Mouse (Mus musculus) spleen, adult 18-20 months (tissue): ENCODE results near the gene Emc1.

Experiments
- DNase-seq, 2 experiments: peaks; one replicate each; pipeline ENCODE4 v3.0.0; 2022; ENCODE audit warnings: mixed read lengths in 2 of 2

Gene Emc1

DNA sequence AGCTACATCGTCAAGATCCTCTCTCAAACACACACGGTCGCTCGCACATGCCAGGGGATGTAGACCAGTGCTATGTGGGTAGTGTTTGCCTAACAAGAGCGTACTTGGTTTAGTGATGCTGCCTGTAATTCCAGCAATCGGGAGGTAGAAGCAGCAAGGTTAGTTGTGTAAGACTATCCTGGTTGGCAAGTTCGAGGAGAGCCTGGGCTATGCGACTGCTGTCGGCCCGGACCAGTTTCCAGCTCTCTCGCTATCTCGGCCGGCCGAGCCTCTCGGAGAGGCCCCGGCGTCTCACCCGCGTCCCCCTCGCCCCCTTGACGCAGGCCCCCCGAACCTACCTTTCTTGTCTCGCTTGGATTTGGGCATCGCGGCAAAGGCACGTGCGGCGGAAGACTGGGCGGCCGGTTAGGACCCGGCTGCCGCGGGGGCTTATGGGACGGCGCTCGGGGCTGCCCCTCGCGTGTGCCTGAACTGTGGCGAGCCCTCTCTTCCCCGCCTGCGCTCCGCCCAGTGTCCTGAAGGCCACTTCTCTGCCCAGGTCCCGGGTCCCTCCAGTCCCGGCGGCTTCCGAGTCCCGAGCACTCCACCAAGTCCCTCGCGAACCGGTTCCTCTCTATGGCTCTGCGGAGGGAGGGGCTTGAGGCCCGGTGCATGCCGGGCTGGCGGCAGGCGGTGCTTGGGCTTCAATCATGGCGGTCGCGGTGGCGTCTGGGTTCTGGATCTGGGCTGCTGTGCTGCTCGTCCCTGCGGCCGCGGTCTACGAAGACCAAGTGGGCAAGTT, at the start of gene Emc1, which contains the start of the genes Mrto4 and Ubr4:
TSS of gene Emc1 (plus strand) at position 657 of the 781 bp plus-strand sequence.
TSS of gene Mrto4 (minus strand) at position 646 of the 781 bp plus-strand sequence.
TSS of gene Ubr4 (plus strand) at position 679 of the 781 bp plus-strand sequence.
- peak; percentile 69 to 84 for DNase-seq

DNA sequence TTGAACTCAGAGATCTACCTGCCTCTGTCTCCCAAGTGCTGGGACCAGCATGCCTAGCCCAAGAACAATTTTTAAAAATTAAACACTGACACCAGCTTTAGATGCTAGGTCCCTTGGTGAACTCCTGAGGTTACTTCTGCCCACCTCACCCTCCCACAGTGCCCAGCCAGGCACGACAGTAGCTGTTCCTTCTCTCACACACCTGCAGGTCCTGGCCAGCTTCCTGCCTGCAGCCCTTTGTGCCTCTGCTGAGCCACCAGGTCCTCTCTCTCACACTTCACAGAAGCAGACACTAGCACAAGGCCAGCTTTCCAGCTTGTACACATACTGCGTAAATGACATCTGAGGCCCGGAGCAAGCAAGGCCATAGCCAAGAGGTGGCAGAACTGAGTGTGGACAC, 46.9 kb upstream of the Emc1 start:
- DNase-seq: peak; percentile 39 to 59

DNA sequence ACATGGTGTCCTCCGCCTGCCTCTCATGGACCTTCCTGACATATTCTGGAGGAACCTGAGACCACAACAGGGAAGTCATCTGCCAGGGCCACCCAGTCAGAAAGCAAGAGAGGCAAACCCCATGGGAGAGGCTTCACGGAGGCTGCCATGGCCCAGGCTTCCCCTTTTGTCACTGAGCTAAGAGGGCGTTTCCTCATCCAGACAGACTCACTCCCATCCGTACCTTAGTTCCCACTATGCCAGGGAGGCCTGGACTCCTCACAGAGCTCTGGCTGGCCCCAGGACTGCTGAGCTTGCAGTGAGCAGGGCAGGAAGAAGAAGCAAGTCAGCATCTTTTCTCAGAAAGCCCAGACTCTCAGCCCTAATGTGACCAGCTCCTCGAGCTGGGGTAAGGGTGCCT, 44.5 kb upstream of the Emc1 start:
- DNase-seq: peak; percentile 47 to 64

DNA sequence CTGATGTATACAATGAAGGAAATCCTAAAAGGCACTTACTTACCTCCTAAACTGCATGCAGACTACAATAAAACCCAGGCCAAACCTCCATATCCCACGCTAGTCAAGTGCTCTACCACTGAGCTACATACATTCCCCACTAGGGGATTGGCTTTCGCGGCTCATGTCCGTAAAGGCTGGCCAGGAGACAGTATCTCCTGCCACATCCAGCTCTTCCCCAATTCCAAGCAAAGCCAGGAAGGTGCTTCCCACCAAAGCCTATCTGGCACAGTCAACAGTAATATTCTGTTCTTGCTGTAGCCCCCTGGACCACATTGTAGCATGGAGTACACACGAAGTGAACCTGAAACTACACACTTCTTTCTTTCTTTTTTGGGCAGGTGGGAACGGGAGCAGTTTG, 42.7 kb upstream of the Emc1 start:
- no peak for DNase-seq

DNA sequence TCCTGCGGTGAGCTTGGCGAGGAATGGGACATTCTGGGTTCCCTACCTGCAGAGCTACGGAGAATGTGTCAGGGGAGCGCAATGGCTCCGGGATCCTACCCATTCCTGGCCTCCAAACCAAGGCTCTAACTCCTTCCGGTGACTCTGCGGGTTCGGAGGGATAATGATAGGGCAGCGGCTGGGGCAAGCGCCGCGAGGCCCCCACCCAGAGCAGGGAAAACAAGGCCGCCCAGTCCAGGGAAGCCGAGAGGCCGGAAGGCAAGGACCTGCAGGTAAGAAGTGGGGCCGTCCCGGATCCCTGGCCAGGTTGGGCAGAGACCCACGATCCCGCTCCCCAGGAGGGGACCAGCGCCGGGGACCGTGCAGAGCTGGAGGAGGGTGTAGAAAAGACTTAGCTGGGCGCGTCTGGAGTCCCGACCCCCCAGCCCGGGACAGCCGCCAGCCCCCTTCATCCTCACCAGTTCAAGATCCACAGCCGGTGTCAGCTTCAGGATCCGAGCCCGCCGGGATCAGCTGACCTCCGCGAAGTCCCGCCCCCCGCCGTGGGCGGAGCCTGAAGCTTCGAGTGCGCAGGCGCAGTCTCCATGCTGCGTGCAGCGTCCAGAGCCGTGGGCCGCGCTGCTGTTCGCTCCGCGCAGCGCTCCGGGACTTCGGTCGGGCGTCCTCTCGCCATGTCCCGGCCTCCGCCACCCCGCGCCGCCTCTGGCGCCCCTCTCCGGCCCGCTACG, 42.1 kb upstream of the Emc1 start, which contains the start of the genes Pqlc2 and Akr7a5:
TSS of gene Pqlc2 (minus strand) at position 538 of the 728 bp plus-strand sequence.
TSS of gene Akr7a5 (plus strand) at position 574 of the 728 bp plus-strand sequence.
- DNase-seq: peak; percentile 95 to 100

DNA sequence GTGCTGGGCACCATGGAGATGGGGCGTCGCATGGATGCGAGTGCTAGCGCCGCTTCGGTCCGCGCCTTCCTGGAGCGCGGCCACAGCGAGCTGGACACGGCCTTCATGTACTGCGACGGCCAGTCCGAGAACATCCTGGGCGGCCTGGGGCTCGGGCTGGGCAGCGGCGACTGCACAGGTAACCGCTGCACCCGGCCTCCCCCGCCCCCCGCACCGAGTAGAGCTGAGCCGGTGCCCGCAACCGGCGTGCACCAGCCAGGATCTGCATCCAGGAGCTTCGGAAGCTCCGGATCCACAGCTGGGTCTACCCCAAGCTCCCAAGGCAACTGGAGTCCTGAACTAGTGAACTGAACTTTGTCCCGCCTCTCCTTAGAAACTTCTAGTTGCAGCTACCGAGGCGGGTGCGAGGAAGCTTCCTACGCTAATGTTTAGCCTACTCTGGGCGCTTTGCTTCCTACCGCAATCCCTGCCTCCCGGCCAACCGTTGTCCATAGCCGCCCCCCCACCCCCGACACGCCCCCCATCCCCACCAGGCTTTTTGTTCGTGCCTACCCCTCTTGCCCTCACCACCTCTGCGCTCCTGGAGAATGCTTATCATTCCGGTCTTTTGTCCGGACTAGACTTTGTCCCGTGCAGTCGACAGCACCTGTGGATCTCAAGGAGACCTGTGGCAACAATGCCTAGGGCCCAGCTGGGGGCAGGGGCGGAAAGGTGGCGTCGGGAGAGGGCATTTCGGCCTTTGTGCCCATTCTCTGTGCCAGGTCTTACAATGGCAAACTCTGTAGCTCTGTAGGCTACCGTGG, 41.3 kb upstream of the Emc1 start:
- no peak for DNase-seq

DNA sequence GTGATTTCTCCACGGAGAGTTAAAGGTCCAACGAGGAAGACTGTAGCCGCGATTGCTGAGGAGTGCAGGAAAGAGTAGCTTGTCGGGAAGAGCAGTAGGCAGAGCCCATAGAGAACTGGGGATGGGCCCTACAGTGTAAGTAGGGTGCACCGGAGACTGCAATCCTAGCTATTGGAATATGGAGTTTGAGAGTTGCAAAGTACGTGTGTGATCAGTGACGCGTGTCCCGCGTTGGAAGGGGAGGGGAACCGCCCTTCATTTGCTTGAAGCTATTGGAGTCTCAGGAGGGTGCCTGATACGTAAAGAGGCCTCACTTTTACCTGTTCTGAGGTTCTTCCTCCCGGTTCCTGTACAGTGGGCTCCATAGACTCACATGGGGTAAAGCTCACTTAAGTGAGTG, 40.7 kb upstream of the Emc1 start:
- DNase-seq: no peak

DNA sequence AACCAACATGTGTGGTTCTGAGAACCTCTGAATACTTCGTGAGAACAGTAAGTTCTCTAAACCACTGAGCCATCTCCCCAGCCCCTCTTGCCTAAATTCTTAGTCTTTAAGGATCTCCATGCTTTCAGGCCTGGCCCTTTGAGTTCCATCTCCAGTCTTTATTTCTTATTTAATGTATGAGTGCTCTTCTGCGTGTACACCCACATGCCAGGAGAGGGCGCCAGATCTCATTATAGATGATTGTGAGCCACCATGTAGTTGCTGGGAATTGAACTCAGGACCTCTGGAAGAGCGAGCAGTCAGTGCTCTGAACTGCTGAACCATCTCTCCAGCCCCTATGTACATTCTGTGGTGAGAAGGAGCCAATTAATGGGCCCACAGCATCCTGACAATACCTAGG, 39.8 kb upstream of the Emc1 start:
- peak in 1 of 2 experiments; percentile 62 for DNase-seq

DNA sequence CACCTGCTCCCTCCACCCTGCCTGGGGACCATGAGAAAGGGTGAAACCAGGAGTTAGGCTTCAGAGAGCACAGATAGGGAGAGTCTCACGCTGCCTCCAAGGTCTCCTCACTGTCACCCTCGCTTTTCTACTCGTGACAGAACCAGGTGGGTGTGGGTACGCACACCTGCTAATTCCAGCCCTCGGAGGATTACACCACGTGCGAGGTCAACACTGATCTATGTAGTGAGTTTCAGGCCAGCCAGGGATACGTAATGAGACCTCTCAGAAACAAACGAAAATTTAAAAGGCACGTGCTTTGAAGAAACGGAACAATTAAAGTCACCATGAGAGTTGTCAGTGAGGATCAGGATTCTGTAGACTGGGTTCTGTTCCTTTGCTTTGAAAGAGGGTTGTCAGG, 33.9 kb upstream of the Emc1 start:
- DNase-seq: no peak

DNA sequence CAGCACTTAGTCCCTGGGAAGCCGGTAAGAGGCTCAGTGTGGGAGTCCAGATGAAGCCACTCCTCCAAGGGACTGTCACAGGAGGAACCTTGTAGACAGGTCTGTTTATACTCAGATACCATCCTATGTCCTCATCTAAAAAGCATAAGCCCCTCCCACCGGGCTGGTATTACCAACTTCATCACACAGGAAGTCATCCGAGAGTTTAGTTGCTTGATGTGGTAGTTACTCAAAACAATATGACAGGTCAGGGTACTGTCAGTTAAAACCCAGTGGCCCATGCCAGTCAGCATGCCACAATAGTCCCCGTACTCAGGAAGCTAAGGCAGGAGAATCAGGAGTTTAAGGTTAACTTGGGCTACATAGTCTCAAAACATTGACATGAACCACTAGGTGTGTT, 32.6 kb upstream of the Emc1 start:
- DNase-seq: no peak

DNA sequence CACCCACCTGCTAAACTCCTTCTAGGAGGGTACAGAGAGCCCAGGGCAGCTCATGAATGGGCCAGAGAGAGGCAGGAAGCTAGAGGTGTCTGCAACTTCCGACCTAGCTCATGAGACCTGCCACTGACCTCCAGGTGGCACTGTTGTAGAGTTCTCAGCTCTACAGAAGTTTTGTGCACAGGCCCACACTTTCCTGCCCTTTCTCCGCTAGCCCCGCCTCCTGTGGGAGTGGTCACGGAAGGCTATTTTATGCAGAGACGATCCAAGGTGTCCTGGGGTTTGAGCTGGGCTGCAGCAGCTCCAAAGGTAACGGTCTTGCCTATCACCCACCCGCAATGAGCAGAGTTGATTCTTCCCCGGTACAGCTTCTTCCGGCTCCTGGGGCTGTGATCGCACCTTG, 21.8 kb upstream of the Emc1 start:
- peak; percentile 69 to 79 for DNase-seq

DNA sequence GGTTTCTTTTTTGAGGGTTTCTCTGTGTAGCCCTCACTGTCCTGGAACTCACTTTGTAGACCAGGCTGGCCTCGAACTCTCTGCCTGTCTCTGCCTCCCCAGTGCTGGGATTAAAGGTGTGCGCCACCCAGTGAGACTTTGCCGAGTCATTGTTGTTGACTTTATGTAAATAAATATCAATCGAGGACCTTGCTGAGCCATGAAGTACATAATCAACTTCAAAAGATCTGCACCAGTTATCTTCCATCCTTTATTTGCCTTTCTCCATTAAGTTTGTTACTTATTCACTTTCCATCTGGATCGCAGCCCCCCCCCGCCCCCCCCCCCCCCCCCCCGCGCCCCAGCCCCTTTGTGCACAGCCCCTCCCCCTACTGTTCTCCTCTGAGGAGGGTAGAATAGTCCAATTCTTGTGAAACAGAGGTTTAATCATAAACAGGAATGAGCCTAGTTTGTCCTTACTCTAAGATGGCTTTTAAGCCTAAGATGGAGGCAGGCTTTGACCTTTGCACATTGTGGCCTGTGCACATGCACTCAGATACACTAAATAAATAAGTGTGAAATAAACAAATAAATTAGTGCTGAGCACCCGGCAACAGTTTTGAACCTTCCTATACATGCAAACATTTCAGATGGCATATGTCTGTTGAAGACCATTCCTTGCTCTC, 17.6 kb upstream of the Emc1 start:
- DNase-seq: no peak

DNA sequence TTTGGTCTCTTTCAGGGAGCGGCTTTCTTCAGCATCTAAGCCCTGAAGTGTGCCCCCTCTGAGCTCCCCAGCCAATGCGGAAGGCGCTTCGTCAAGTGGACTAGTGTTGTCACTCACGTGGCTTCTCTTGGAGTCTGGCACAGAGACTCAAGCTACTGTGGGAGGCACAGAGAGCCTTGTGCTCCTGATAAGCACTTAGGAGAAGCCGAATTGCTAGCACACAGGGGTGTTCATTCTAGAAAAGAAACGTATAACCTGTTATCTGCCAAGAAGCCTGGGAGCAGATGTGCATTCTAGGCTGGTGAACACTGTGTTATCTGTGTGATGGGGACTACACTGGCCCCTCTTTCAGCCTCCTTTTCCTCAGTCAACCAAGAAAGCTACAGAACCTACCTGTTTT, 16.9 kb upstream of the Emc1 start:
- DNase-seq: no peak

DNA sequence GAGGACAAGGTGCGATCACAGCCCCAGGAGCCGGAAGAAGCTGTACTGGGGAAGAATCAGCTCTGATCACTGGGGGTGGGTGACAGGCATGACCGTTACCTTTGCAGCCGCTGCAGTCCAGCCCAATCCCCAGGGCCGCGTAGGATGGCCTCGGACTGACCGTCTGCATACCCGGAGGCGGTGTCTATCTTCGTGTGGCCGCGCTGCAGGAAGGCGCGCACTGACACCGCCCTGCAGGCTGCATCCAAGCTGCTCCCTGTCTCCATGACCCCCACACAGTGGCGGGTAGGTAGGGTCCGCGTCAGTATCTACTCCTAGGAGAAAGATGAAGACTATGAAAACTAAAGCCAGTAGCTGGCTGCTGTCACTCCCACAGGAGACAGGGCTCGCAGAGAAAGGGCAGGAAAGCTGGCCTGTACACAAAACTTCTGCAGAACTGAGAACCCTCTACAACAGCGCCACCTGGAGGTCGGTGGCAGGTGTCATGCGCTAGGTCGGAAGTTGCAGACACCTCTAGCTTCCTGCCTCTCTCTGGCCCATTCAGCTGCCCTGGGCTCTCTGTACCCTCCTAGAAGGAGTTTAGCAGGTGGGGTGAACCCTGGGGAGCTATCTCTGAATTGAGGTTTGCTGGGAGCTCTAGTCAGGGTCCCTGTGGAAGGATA, 15.4 kb upstream of the Emc1 start:
- DNase-seq: peak; percentile 55 to 81

DNA sequence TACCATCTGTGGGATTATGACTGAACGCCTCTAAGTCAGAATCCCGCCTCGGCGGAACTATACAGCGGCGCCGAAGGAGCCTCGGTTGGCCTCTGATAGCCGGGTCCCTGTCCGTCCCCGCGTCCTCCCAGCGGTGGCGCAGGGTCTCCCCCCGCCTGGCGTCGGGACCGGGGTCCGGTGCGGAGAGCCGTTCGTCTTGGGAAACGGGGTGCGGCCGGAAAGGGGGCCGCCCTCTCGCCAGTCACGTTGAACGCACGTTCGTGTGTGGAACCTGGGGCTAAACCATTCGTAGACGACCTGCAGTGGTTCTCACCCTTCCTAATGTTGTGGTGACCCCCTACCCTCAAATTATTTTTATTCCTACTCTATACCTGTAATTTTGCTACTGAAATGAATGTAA, 14.2 kb upstream of the Emc1 start:
- no peak for DNase-seq

DNA sequence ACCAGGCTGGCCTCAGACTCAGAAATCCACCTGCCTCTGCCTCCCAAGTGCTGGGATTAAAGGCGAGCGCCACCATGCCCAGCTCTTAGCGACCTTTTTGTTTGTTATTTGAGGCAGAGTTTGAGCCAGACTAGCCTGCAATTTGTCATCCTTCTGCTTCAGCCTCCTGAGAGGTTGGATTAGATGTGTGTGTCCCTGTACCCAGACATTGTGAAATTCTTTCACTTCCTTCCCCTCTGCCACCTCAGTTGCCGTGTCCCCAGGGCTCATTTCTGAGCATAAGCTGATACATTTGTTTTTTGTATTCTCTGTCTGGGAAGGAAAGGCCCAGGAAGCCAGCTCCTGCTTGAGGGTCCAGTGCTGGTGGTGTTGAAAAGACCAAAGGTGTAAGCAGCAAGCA, 11.6 kb upstream of the Emc1 start:
- DNase-seq: no peak

DNA sequence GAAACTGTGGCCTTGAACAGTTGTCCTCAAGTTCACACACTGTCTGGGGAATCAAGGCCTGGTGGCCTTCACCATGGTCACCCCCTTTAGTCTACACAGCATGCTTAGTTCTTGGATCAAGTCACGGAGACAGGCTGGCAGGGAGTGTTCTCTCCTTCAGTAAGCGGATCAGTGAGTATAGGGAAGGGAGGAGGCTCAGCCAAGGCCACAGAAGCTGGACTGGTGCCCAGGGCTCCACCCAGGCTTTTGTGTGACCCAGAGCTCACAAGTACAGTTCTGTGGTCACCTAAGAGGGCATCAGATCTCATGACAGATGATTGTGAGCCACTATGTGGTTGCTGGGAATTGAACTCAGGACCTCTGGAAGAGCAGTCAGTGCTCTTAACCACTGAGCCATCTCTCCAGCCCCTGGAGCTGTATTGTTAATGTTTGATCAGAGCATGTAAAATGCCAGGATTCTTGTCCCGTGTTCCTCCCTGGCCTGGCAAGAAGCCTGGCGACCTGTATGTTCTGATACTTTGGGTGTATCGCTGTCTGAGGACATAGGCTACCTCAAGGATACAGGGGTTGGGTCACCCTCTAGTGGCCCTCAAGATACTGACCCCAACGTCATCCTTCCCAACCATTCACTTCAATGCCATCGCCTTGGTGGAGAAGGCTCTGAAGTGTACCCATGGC, 10.7 kb upstream of the Emc1 start:
- no peak for DNase-seq

DNA sequence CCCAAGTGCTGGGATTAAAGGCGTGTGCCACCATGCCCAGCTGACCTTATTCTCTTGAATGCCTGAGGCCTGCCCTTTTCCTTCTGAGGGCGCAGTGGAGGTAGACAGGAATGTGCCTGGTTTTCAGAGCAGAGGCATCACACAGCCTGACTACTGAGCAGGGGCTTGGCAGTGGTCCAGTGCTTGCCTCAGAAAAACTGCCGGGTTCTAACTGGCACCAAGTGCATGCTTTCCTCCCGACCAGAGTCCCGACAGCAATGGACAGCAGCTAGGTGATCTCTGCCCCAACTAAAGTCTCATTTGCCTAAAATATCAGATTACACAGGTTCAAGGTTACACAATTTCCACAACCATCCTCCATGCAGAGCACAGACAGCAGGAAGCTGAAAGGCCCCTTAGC, 8.7 kb upstream of the Emc1 start:
- DNase-seq: no peak

DNA sequence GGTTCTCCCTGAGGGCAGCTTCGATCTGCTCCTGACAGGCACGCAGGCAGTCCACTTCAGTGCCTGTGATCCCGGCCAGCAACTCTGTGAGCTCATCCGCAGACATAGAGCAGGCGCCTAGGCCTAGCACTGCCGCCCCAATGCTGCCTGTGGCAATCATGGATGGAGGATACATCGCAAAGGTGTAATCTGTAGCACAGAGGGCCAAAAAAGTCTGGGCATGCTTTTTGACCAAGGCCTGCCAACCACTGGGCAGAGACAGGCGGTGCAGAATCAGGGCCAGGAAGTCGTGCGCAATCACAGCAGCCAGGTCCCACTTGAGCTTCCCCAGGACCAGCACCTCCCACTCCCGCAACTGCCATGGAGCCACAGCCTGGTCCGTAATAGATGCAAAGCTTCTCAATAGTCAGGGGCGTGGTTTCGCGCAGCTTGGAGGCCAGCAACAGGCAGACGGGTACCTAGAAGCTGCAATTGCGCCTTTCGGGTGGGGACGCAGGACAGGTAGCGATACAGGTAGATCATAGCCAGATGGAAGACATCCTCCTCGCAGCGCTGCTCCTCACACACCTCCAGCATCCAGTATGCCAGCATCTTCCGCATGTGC, 6.9 kb upstream of the Emc1 start:
- DNase-seq: no peak

DNA sequence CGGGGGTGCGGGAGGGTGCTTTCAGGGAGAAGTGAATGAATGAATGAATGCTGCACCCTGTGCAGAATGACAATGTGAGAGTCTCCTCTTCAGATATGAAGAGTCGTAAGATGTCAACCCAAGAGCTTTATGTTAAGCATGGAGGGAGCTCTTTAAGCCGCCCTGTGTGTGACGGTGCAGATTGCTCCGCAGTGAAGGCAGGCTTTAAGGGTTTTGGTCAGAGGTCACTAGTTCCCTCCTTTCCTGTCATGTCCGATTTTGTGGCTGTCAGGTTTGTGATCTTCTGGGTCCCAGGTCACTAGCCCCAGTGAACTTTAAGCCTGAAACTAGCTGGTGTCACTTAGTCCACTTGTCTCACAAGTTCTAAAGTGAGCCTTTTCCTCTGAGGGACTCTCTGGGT, 445 bp downstream of the Emc1 start:
- DNase-seq: no peak

DNA sequence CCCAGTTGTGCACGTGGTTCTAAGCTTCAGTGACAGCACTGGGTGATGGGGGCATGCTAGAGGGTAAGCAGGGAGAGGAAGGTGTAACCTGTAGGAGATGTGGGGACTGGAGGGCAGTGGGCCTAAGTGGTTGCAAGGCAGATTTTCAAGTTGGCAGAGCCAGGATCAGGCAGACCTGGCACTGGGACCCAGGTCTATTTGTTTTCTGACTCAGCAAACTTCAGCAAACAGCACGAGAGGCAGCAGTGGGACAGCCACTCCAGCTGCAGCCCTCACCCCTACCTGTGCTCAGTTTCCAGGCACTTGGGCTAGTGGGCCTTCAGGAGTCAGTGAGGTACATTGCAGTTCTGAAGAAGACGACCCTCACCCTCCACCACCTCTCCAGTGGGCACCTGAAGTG, 4.8 kb downstream of the Emc1 start:
- no peak for DNase-seq
